Mouse (Mus musculus) midbrain, embryonic 13.5 days (tissue): ENCODE results near the gene Nudt14. TPM values are rescaled to one million over a fixed set of nuclear protein-coding genes. Genes with fewer than 3 reads are reported as not detected.
A peak's percentile ranks its signal among the peaks of the same experiment; 100 is the strongest.

Experiments used
- ATAC-seq: fragments of 200-750 bp; cut with Nextera tagmentation; 2 replicates; pipeline ENCODE4 v1.8.0; 2017; ENCODE audit warnings: mild to moderate bottlenecking, moderate TSS enrichment, moderate library complexity
- H3K27ac ChIP-seq: fragments of 300-500 bp; sonication (generic); 2 replicates; pipeline ENCODE4 v1.5.1; 2015; ENCODE audit warnings: inconsistent platforms, mild to moderate bottlenecking, moderate library complexity
- H3K27me3 ChIP-seq: fragments of 300-500 bp; sonication (generic); 2 replicates; pipeline ENCODE4 v1.6.1; 2015; ENCODE audit warnings: mild to moderate bottlenecking, inconsistent platforms
- H3K36me3 ChIP-seq: fragments of 300-500 bp; sonication (generic); 2 replicates; pipeline ENCODE4 v1.6.1; 2015; ENCODE audit warnings: mild to moderate bottlenecking, inconsistent platforms
- H3K4me1 ChIP-seq: fragments of 300-500 bp; sonication (generic); replicated peaks from 2 replicates; pipeline ENCODE4 v1.6.1; 2015; ENCODE audit warnings: inconsistent platforms
- H3K4me2 ChIP-seq: fragments of 300-500 bp; sonication (generic); replicated peaks from 2 replicates; pipeline ENCODE4 v1.6.1; 2015; ENCODE audit warnings: moderate library complexity, mild to moderate bottlenecking, inconsistent platforms
- H3K4me3 ChIP-seq: fragments of 300-500 bp; sonication (generic); replicated peaks from 2 replicates; pipeline ENCODE4 v1.5.1; 2015; ENCODE audit warnings: mild to moderate bottlenecking, inconsistent platforms
- H3K9ac ChIP-seq: fragments of 300-500 bp; sonication (generic); replicated peaks from 2 replicates; pipeline ENCODE4 v1.6.1; 2015; ENCODE audit warnings: mild to moderate bottlenecking, inconsistent platforms
- H3K9me3 ChIP-seq: fragments of 300-500 bp; sonication (generic); 2 replicates; pipeline ENCODE4 v1.6.1; 2016; ENCODE audit warnings: mild to moderate bottlenecking, inconsistent platforms
- WGBS: fragments of 180-500 bp; shearing (Covaris S2); methylation state at CpG from one replicate; pipeline ENCODE4 v1.1.7; 2015; 5-methylcytosine and 5-hydroxymethylcytosine counted together
- polyA plus RNA-seq: library from polyadenylated mRNA; unstranded; fragments of >200 nt; fragmentation: Nextera tagmentation; extraction: Ambion mirVana; gene quantifications from 2 replicates; pipeline ENCODE4 v1.2.1, GENCODE M21; 2015

Gene Nudt14
- polyA plus RNA-seq, 1 experiment from 2014 or later = 61.9 TPM

DNA sequence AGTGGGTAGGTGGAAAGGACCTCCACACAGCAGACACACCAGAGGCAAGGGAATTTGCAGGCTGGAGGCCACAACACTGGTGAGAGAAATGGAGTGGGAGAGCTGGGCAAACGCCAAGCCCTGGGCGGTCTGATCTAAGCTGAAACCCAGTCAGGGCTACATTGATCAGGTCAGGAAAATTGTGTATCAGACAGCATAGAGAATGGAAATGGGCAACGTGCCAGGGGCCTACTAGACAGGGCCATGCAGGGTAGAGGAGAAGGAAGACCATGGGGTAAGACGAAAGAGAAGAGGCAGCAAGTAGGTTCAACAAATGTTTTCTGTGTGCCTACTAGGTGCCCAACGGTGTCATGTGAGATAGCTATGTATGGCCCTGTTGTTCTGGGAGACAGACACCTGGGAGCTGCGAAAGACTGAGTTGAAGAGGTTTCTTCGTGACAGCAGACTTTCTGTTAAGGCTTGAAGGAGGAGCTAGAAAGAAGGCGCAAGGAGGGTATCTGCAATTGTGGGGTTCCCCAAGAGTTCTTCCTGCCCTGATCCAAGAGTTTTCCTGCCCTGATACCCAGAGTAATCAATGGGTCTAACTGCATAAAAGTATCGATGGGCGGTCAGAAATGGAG is 658 bp downstream of the Nudt14 start:
- peak; percentile 9; the same call in 1 of the 2 replicates for ATAC-seq
- H3K9me3 ChIP-seq = no peaks in the 10 kb centered on the region

DNA sequence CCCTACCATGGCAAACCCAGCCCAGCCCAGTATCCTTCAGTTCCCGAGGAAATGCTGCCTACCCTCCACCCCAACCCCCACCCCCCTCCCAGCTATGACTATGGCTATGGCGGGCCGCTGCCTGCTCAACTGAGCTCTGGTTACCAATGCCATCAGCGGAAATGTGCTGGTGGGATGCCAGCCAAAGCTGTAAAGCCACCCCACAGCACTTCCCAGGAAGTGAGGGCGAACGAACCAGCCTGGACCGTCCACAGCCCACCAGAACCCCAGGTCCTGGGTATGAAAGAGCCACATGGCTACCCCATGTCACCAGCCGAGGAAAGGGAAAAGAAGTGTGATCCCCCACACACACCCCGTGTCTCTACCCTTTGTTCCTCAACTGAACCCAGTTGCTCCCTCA is 1.2 kb downstream of the Nudt14 start:
- 88% methylated on average over 9 of the region's 9 CpGs for WGBS
- Histone ChIP-seq H3K9me3 (no peaks in the 10 kb centered on the region), H3K27ac (no peak overlapping the region), H3K27me3 (no peaks in the 10 kb centered on the region), H3K4me2 (peak overlapping the region; percentile 65), H3K4me1 (peaks cover 41% of the 10 kb centered on the region), H3K36me3 (no peaks in the 10 kb centered on the region), H3K9ac (no peak overlapping the region), H3K4me3 (no peak overlapping the region)
- ATAC-seq = no peak

More for the DNA sequence above, 658 bp downstream of the Nudt14 start:
- no peak overlapping the region for H3K27ac ChIP-seq
- 50% methylated on average over 10 of the region's 10 CpGs for WGBS
- peaks cover 41% of the 10 kb centered on the region for H3K4me1 ChIP-seq
- H3K4me2 ChIP-seq = peak overlapping the region; percentile 65
- H3K4me3 ChIP-seq = peak overlapping the region; percentile 73
- H3K36me3 ChIP-seq = no peaks in the 10 kb centered on the region
- H3K9ac ChIP-seq = peak overlapping the region; percentile 80
- no peaks in the 10 kb centered on the region for H3K27me3 ChIP-seq

DNA sequence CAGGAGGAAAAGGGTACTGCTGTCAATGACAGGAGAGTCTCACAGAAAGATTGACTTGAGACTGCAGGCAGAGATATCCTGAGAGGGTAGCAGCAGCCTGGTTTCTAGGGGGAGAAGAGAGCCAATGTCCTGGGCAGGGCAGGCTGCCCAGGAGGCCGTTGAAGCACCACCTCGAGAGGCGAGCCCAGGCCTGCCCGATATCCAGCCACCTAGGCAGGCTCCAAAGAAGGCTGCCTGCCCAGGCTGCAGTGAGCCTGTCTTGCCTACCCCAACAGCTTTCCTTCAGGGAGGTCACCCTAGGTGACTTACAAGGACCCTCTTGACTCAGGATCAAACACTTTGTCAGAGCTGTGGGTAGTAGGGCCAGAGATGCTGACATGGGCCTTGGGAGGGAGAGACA is 1.7 kb downstream of the Nudt14 start:
- H3K9me3 ChIP-seq = no peaks in the 10 kb centered on the region
- H3K27ac ChIP-seq = no peak overlapping the region; the same call in 1 of the 2 replicates
- no peak overlapping the region for H3K4me3 ChIP-seq
- H3K4me2 ChIP-seq = no peak overlapping the region
- no peaks in the 10 kb centered on the region for H3K27me3 ChIP-seq
- no peak for ATAC-seq
- H3K36me3 ChIP-seq = no peaks in the 10 kb centered on the region
- H3K9ac ChIP-seq = 0 out of 2 replicates have a peak overlapping the region, but pooled peaks have one; percentile 32
- WGBS = 89% methylated on average over 4 of the region's 4 CpGs
- peaks cover 41% of the 10 kb centered on the region for H3K4me1 ChIP-seq

DNA sequence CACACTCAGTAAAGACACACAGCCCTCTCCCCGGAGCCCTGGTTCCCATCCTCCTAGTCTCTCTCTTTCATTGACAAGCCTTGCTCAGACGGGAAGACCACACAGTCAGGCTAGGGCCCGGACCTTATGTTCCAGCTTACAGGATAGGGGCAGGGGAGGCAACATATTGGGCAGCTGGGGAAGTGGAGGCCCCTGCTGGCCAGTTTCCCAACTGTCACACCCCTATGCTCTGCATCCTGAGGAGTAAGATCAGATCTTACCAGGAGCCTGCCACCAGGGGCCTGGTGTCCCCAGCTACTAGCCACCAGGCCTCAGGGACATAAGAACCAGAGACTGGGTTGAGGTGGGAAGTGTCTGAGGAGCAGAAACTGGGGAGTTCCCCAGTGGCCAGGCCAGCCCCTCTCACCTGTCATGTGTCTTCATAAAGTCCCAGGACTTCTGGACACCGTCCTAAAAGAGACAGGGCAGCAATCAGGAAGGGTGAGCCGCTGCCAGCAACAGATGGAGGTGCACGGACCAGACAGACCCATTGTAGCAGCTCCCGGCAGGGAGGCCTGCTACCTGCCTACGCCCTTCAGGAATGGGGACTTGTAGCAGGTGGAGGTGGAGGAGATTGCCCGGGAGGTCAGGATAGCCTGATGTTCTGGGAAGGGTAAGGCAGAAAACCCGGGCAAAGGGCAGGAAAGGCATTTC is 2.9 kb downstream of the Nudt14 start:
- ATAC-seq = peak; percentile 32; the same call in 1 of the 2 replicates
- H3K36me3 ChIP-seq = no peaks in the 10 kb centered on the region
- H3K9ac ChIP-seq = no peak overlapping the region
- H3K4me1 ChIP-seq = peaks cover 41% of the 10 kb centered on the region
- no peak overlapping the region for H3K4me2 ChIP-seq
- H3K4me3 ChIP-seq = no peak overlapping the region
- no peak overlapping the region for H3K27ac ChIP-seq
- 55% methylated on average over 10 of the region's 10 CpGs for WGBS
- H3K27me3 ChIP-seq = no peaks in the 10 kb centered on the region
- no peaks in the 10 kb centered on the region for H3K9me3 ChIP-seq

DNA sequence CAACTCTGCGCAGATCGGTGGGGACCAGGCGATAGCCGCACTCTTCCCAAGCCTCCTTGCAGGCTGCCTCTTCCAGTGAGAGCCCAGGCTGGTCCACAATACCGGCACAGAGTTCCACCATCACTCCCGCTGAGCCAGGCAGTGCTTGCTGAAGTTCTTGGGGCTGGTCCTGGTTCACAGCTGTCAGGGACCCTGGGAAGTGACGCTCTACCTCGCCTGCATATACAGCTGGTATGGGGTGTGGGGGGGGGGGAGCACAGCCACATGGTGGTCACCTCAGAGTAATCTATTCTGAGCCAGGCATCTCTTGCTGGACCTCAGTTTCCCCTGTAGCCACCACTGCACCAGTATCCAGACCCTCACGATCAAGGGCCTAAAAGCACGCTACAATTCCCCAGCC is 3.6 kb downstream of the Nudt14 start:
- H3K4me2 ChIP-seq = no peak overlapping the region
- H3K4me3 ChIP-seq = no peak overlapping the region
- H3K9ac ChIP-seq = peak overlapping the region; percentile 0; the same call in 1 of the 2 replicates
- 86% methylated on average over 10 of the region's 10 CpGs for WGBS
- no peaks in the 10 kb centered on the region for H3K36me3 ChIP-seq
- peaks cover 41% of the 10 kb centered on the region for H3K4me1 ChIP-seq
- no peaks in the 10 kb centered on the region for H3K27me3 ChIP-seq
- no peak overlapping the region for H3K27ac ChIP-seq
- ATAC-seq = no peak
- H3K9me3 ChIP-seq = no peaks in the 10 kb centered on the region

DNA sequence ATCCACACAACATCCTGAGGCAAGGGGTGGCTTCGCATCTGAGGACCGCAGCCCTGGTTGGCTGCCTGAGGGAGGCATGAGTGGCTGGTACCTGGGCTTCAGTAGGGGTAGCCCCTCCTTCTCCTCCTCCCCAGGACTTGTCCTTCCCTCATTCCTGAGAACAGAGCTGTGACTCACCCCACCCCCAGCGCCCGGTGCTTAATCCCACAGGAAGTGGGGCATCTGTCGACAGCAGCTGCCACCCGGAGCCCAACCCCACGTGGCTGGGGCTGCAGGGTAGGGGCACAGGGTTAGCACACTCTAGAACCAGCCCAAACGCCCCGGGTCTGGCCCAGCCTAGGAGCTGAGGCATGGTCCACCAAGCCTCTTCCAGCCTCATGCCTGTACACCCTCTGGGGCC is 4.0 kb downstream of the Nudt14 start:
- ATAC-seq = no peak
- Histone ChIP-seq H3K36me3 (no peaks in the 10 kb centered on the region), H3K4me2 (no peak overlapping the region), H3K9ac (peak overlapping the region; percentile 0; the same call in 1 of the 2 replicates), H3K4me3 (no peak overlapping the region), H3K9me3 (no peaks in the 10 kb centered on the region), H3K27me3 (no peaks in the 10 kb centered on the region), H3K4me1 (peaks cover 41% of the 10 kb centered on the region), H3K27ac (no peak overlapping the region)
- 47% methylated on average over 9 of the region's 9 CpGs for WGBS

DNA sequence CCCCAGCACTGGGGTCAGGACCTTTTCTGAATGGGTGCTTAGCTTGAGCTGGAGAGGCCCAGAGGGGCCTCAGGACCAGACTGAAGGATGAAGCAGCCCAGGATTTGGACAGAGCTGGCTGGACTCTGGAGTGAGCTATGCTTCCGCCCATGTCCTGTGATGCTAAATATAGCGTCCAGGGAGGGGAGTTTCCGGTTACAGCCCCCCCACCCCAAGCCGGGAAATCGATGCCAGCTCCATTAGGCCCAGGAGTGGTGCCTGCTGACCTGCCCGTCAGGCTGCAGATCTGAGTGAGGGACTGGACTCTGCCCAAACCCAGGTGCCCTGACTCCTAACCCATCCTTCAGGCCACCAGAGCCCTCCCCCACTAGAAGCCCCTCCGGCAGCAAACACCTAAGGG is 9.3 kb downstream of the Nudt14 start:
- Histone ChIP-seq H3K36me3 (no peaks in the 10 kb centered on the region), H3K9ac (no peak overlapping the region), H3K4me3 (no peak overlapping the region), H3K27me3 (peaks cover 40% of the 10 kb centered on the region), H3K27ac (no peak overlapping the region), H3K4me1 (peaks cover 20% of the 10 kb centered on the region), H3K4me2 (no peak overlapping the region), H3K9me3 (no peaks in the 10 kb centered on the region)
- WGBS = 68% methylated on average over 7 of the region's 7 CpGs
- no peak for ATAC-seq

DNA sequence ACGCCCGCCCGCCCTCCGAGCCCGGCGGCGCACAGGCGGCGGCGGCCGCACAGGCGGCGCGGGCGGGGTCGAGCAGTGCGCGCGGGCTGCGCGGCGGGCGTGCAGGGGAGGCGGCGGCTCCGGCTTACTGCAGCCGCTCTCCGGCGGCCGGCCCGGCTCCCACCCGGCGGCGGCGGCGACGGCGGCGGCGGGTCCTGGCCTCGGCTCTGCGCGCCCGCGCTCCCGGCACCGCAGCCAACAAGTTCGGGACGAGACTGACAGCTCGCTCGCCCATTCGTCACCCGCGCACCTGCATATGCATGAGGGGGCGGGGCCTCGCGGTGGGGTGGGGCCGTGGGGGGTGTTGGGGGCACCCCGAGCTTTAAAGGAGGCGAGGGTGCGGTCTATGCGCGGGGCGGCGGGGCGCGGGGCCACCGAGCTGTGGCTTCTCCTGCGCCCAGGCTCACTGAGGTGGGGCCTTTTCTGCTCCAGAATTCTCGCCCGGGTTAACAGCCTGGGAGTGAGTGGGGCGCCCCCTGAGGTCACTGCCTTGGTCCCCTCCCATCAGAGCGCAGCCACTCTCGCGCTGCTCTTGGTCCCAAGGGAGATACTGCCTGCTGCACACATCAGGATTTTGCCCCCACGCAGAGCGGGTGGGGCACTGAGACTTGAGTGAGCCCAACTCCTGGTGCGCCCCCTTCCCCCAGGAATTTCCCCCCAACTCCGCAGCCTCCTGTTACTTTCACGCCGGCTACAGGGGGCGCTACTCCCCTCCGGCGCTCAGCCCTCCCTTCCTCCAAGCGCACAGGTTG is 12.2 kb downstream of the Nudt14 start, which contains the start of gene Jag2:
Jag2 (minus strand) TSS at position 215 of the 791 bp plus-strand sequence.
- Histone ChIP-seq H3K27ac (peak within 1 kb of the TSS; percentile 85), H3K36me3 (no peaks in the 10 kb centered on the region), H3K9ac (peak within 1 kb of the TSS; percentile 84), H3K4me3 (peak within 1 kb of the TSS; percentile 70), H3K27me3 (peaks cover 55% of the 10 kb centered on the region), H3K4me1 (peaks cover 37% of the 10 kb centered on the region), H3K9me3 (no peaks in the 10 kb centered on the region), H3K4me2 (peak within 1 kb of the TSS; percentile 78)
- peak; percentile 58 for ATAC-seq
- under 1% methylated on average over 54 of the region's 85 CpGs for WGBS

DNA sequence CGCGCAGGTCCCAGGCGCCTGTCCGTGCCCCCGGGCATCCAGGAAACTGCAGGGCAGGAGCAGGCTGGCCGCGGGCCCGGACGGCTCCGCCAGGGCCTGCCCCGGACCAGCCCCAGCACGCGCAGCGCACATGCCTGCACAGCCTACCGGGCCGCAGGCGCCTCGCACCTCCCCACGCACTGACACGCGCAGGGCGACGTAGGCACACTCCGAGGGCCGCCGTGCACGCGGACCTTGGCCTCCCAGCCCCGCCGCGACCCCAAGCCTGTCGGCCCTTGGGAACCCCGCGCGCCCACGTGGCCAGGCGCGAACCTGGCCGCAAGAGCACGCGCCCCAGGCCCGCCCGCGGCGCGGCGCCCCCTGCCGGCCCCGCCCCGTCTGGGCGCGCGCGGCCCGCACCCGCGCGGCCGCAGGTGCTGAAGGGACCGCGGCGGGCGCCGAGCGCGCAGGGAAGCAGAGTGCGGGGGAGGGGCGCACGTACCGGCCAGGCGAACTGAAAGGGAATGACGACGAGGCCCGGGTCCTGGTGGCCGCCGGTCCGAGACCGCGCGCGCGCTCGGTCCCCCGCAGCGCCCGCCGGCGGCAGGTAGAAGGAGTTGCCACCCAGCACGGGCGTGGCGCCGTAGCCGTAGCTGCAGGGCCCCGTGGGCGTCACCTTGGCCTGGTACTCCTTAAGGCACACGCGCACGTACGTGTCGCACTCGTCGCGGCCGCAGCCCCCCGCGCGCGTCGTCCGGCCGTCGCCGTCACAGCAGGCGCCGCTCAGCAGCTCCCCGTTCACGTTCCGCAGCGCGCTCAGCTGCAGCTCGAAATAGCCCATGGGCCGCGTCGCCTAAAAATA is 13.3 kb downstream of the Nudt14 start:
- Histone ChIP-seq H3K4me1 (peaks cover 37% of the 10 kb centered on the region), H3K27me3 (peaks cover 55% of the 10 kb centered on the region), H3K27ac (peak overlapping the region; percentile 85), H3K36me3 (no peaks in the 10 kb centered on the region), H3K4me3 (peak overlapping the region; percentile 70), H3K9me3 (no peaks in the 10 kb centered on the region), H3K4me2 (peak overlapping the region; percentile 78), H3K9ac (peak overlapping the region; percentile 84)
- WGBS = 1% methylated on average over 115 of the region's 124 CpGs
- peak; percentile 63 for ATAC-seq

DNA sequence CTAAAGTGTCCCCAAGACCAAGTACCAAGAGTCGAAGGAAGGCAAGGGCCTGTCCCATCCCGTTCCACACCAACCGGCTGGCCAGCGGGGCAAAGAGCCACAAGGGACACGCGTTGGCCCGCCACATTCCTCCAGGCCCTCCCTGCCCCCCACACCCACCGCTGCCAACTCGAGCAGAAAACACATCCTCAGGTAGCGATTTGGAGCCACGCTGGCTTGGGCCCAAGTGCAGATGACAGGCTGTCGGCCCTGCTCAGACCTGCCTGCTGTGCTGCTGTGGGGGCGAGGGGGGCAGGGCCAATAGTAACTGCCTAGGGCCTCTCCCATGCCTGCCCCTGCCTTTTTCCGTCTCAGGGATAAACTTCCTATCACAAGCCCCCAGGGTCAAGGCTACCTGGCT is 14.7 kb downstream of the Nudt14 start:
- Histone ChIP-seq H3K4me3 (0 out of 2 replicates have a peak overlapping the region, but pooled peaks have one; percentile 70), H3K27me3 (peaks cover 55% of the 10 kb centered on the region), H3K36me3 (no peaks in the 10 kb centered on the region), H3K4me2 (peak overlapping the region; percentile 78), H3K9me3 (no peaks in the 10 kb centered on the region), H3K27ac (no peak overlapping the region), H3K9ac (peak overlapping the region; percentile 49; the same call in 1 of the 2 replicates), H3K4me1 (peaks cover 50% of the 10 kb centered on the region)
- ATAC-seq = no peak
- WGBS = 59% methylated on average over 14 of the region's 14 CpGs

DNA sequence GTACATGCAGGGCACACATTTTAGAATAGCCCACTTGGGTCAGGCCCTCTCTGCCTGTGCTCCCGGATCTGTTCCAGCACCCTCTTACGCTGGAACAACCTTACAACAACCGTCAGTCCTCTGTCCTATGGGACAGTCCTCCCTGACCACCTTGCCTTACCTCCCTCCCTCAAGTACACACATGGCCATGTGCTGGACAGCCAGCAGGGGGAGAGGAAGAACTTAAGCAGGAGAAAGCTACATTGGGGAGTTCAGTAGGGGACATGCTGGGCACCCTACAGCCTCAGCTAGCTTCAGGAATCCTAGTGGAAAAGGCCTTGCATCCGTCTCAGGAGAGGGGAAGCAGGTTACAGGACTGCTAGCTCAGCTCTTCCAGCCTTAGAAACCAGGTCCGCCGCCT is 16.0 kb downstream of the Nudt14 start:
- Histone ChIP-seq H3K4me1 (peaks cover 62% of the 10 kb centered on the region), H3K36me3 (peaks cover 4% of the 10 kb centered on the region; the same call in 1 of the 2 replicates), H3K9me3 (no peaks in the 10 kb centered on the region), H3K27me3 (peaks cover 46% of the 10 kb centered on the region), H3K4me2 (no peak overlapping the region), H3K4me3 (no peak overlapping the region), H3K27ac (no peak overlapping the region), H3K9ac (no peak overlapping the region)
- WGBS = 85% methylated on average over 6 of the region's 6 CpGs
- no peak for ATAC-seq
